Mouse (Mus musculus) midbrain, embryonic 11.5 days (tissue): ENCODE data around the gene Gmeb2. TPM values are rescaled to one million over a fixed set of nuclear protein-coding genes. Genes with fewer than 3 reads are reported as not detected.
A peak's percentile ranks its signal among the peaks of the same experiment; 100 is the strongest.

Experiments used
- ATAC-seq: fragments of 200-750 bp; cut with Nextera tagmentation; 2 replicates; pipeline ENCODE4 v1.8.0; 2017; ENCODE audit warnings: moderate TSS enrichment, moderate library complexity; ENCODE audit not compliant: low FRiP score
- DNase-seq: peaks from one replicate; pipeline ENCODE4 v3.0.0; 2015; ENCODE audit warnings: low spot score; ENCODE audit errors: missing footprints
- H3K27ac ChIP-seq: fragments of 300-500 bp; sonication (generic); 2 replicates; pipeline ENCODE4 v1.5.1; 2014; ENCODE audit warnings: low read depth, low read length
- H3K27me3 ChIP-seq: fragments of 300-500 bp; sonication (generic); 2 replicates; pipeline ENCODE4 v1.6.1; 2014; ENCODE audit warnings: mild to moderate bottlenecking, low read length, moderate library complexity, mixed read lengths; ENCODE audit not compliant: control insufficient read depth, insufficient read depth
- H3K36me3 ChIP-seq: fragments of 300-500 bp; sonication (generic); 2 replicates; pipeline ENCODE4 v1.6.1; 2014; ENCODE audit warnings: mild to moderate bottlenecking, low read length, moderate library complexity, mixed read lengths; ENCODE audit not compliant: control insufficient read depth, insufficient read depth
- H3K4me1 ChIP-seq: fragments of 300-500 bp; sonication (generic); 2 replicates; pipeline ENCODE4 v1.6.1; 2014; ENCODE audit warnings: low read length; ENCODE audit not compliant: control insufficient read depth, insufficient read depth
- H3K4me2 ChIP-seq: fragments of 300-500 bp; sonication (generic); 2 replicates; pipeline ENCODE4 v1.6.1; 2014; ENCODE audit warnings: mild to moderate bottlenecking, moderate library complexity
- H3K4me3 ChIP-seq: fragments of 300-500 bp; sonication (generic); 2 replicates; pipeline ENCODE4 v1.5.1; 2014; ENCODE audit warnings: low read depth, low read length
- H3K9ac ChIP-seq: fragments of 300-500 bp; sonication (generic); 2 replicates; pipeline ENCODE4 v1.6.1; 2014; ENCODE audit warnings: low read length
- H3K9me3 ChIP-seq: fragments of 300-500 bp; sonication (generic); 2 replicates; pipeline ENCODE4 v1.6.1; 2016; ENCODE audit warnings: low read length; ENCODE audit not compliant: control insufficient read depth
- WGBS: fragments of 180-500 bp; shearing (Covaris S2); extraction: QIAGEN DNeasy Blood & Tissue Kit; methylation state at CpG from one replicate; pipeline ENCODE4 v1.1.7; 2014; 5-methylcytosine and 5-hydroxymethylcytosine counted together
- polyA plus RNA-seq: library from polyadenylated mRNA; unstranded; fragments of >200 nt; fragmentation: Nextera tagmentation; extraction: Ambion mirVana; gene quantifications from 2 replicates; pipeline ENCODE4 v1.2.1, GENCODE M21; 2014

Gmeb2 gene
- polyA plus RNA-seq, 1 experiment from 2014 or later = 18.9 TPM

DNA sequence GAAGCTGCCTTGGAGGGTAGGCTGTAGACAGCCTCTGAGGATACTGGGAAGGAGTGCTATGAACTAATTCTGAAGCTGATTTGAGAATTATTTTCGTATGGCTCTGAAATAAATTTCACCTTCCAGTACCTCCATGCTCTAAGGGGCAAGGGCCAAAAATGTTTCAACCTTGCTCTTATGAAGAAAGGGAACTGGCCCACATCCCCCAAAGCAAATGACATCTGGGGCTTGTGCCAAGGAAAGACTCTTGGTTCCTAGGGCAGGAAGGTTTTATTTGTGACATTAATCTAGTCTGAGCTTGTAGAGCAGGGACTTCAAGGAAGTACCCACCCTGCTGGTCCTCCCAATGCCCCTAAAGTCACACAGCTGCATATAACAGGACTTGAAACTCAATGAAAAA lies 36.0 kb downstream of the Gmeb2 start:
- H3K27ac ChIP-seq = no peak overlapping the region
- no peaks in the 10 kb centered on the region for H3K27me3 ChIP-seq
- H3K36me3 ChIP-seq = peaks cover 19% of the 10 kb centered on the region

DNA sequence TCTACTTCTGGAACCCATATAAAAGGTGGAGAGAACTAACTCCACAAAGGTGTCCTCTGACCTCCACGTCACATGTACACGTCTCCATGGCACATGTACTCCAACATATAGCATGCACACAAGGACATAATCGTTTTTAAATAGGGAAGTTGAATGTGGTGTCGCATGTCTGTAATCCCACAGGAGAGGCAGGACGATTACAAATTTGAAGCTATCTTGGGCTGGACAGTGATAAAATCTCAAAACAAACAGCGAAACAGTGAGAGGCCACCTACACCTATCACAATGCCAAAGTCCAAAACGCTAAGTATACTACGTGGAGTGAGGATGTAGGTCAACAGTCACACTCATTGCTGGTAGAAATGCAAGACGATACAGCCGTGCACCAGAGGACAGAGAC lies 38.6 kb downstream of the Gmeb2 start:
- no peak for DNase-seq
- 91% methylated on average over 10 of the region's 10 CpGs for WGBS
- no peak for ATAC-seq

More for the DNA sequence above, 36.0 kb downstream of the Gmeb2 start:
- no peak for DNase-seq
- Histone ChIP-seq H3K4me3 (no peak overlapping the region), H3K4me1 (no peaks in the 10 kb centered on the region), H3K9me3 (no peaks in the 10 kb centered on the region), H3K4me2 (no peak overlapping the region), H3K9ac (no peak overlapping the region)
- ATAC-seq = no peak
- 94% methylated on average over 1 of the region's 1 CpGs for WGBS

DNA sequence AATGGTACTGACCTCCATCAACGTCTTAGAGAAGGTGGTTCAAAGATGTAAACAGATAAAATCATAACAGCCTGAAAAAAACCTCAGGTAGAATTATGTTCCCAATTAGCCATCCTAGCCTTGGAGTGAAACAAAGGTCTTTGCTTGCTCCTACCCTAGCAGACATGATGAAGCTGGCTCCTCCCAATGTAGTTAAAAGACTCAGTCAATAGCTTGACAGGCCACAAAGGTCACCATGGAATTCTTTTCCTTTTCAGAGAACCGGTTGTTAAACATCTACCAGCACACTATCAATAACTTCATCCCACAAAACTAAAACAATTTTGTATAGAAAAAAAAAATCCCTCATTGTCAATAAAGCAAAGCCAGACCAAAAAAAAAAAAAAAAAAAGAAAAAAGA lies 42.8 kb downstream of the Gmeb2 start:
- no peaks in the 10 kb centered on the region for H3K27me3 ChIP-seq
- DNase-seq (no peak), ATAC-seq (no peak)
- no peak overlapping the region for H3K27ac ChIP-seq
- no peak overlapping the region for H3K4me2 ChIP-seq
- no peak overlapping the region for H3K9ac ChIP-seq
- H3K4me1 ChIP-seq = no peaks in the 10 kb centered on the region
- H3K36me3 ChIP-seq = no peaks in the 10 kb centered on the region
- no peak overlapping the region for H3K4me3 ChIP-seq
- H3K9me3 ChIP-seq = no peaks in the 10 kb centered on the region
- 48% methylated on average over 2 of the region's 2 CpGs for WGBS

More for the DNA sequence above, 38.6 kb downstream of the Gmeb2 start:
- H3K4me2 ChIP-seq = no peak overlapping the region
- no peak overlapping the region for H3K27ac ChIP-seq
- peaks cover 13% of the 10 kb centered on the region for H3K36me3 ChIP-seq
- no peak overlapping the region for H3K4me3 ChIP-seq
- no peaks in the 10 kb centered on the region for H3K9me3 ChIP-seq
- no peaks in the 10 kb centered on the region for H3K27me3 ChIP-seq
- no peak overlapping the region for H3K9ac ChIP-seq
- no peaks in the 10 kb centered on the region for H3K4me1 ChIP-seq

DNA sequence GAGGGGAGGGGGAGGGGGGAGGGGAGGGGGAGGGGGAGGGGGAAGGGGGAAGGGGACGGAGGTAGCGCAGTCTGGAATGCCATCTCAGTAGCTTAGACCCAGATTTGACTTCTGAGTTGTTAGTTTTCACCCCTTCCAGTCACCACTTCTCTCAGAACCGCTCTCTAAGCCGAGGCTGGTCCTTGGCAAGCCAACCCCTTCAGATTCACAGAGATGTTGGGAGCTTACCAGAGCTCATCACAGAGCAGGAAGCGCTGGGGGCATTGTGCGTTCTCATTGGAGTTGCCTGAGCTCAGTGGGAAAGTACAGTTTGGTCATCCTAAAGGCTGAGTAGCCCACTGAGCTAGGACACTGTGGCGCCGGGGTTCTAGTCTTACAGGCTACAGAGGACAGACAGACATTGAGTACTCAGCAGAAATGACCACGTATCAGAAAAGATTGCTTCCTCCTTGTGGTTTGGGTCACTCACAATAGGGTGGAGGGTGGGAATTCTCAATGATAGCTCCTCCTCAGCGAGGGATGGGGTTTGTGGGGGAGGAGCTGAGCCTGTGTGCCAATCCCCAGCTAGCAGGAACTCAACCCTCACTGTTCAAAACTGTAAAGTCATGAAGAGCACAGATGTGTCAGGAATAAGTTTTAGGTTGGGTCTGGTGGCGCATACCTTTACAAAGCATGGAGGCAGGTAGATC lies 44.0 kb downstream of the Gmeb2 start:
- Histone ChIP-seq H3K4me1 (no peaks in the 10 kb centered on the region), H3K9me3 (no peaks in the 10 kb centered on the region), H3K9ac (no peak overlapping the region), H3K27ac (no peak overlapping the region), H3K4me3 (no peak overlapping the region), H3K27me3 (no peaks in the 10 kb centered on the region), H3K36me3 (no peaks in the 10 kb centered on the region), H3K4me2 (no peak overlapping the region)
- ATAC-seq (no peak), DNase-seq (no peak)
- WGBS = 39% methylated on average over 11 of the region's 11 CpGs

DNA sequence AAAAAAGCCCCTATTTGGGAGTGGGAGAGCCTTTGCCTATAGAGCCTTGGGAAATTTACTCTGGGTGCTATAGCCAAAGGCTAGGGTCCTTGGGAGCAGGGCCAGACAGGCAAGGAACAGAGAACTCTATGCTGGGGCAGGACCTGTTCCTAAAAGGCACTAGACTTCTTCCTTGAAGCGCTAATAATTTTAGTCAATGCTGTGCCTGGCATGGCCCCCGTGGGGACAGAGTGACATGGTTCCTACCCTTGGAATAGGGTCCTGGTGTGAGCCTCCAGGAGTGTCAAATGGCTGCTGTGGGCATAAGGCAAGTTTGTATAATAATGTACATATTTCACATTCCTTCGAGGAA lies 45.5 kb downstream of the Gmeb2 start:
- 68% methylated on average over 3 of the region's 3 CpGs for WGBS
- no peak overlapping the region for H3K4me3 ChIP-seq
- no peak for ATAC-seq

DNA sequence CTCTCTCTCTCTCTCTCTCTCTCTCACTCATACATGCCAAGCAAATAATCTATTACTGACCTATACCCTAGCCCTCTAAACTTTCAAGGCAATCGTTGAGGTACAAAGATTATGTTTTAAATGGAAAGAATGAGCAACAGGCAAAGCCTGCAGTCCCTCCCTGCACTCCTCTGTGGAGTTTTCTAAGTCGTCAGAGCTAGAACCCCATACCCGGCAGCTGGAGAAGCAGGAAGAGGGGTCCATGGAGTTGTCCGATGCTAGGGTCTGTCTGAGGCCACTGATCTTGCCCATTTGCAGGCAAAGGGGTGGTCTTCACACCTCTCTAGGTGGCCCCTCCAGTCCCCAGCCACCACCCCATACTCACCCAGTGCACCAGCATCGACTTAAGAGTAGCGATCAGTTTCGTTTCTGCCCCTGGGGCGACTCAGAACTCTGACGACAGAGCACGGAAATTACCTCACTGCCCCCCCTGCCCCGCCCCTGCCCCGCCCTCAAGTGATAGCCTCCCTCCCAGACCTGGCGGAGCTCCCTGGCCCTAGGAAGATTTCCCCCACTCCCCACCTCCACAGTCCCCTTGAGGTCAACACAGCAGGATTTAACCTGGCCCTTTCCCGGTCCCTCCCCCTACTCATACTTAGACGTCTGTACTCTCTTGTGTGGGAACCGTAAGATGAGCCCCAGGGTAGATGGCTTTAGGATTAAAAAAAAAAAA lies 46.1 kb downstream of the Gmeb2 start, which contains the start of gene Helz2:
Gene Helz2, minus strand, starts transcription at position 426 of the 712 bp plus-strand sequence.
- H3K4me3 ChIP-seq = peak within 1 kb of the TSS; percentile 18; the same call in 1 of the 2 replicates
- WGBS = 18% methylated on average over 16 of the region's 16 CpGs
- H3K9me3 ChIP-seq = no peaks in the 10 kb centered on the region
- peak within 1 kb of the TSS; percentile 37 for H3K4me2 ChIP-seq
- H3K4me1 ChIP-seq = no peaks in the 10 kb centered on the region
- DNase-seq (no peak), ATAC-seq (no peak)
- no peaks in the 10 kb centered on the region for H3K27me3 ChIP-seq
- no peak within 1 kb of the TSS for H3K27ac ChIP-seq
- 0 out of 2 replicates have a peak within 1 kb of the TSS, but pooled peaks have one; percentile 16 for H3K9ac ChIP-seq
- no peaks in the 10 kb centered on the region for H3K36me3 ChIP-seq

More for the DNA sequence above, 45.5 kb downstream of the Gmeb2 start:
- H3K4me2 ChIP-seq = peak overlapping the region; percentile 37; the same call in 1 of the 2 replicates
- no peak for DNase-seq
- no peaks in the 10 kb centered on the region for H3K27me3 ChIP-seq
- H3K9me3 ChIP-seq = no peaks in the 10 kb centered on the region
- H3K36me3 ChIP-seq = no peaks in the 10 kb centered on the region
- no peak overlapping the region for H3K9ac ChIP-seq
- no peaks in the 10 kb centered on the region for H3K4me1 ChIP-seq
- no peak overlapping the region for H3K27ac ChIP-seq

DNA sequence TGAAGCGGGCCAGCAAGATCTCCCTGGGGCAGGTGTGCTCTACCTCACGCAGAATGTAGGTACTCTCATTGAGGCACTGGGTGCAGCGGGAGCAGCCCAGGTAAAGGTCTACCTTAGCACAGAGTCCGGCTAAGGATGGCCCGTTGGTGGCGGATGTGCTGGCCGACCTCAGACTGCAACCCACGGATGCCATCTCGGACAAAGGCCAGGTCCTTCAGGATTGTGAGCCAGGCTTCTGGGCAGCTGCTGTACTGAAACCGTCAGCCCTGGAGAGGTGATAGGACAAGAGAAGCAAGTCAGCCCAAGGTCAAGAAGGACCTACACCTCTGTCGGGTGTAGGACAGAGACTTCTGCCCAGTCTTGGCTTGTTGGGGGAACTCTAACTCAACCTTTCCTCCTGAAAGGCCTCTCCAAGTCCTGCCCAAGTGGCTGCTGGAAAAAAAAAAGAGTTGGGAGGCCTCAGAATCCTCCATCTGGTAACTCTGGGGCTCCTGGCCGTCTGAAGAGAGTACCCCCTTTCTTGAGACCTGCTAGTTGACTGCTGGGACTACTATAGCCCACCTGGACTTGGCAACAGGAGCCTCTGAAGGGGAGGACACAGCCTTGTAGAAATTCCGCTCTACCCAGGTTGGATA lies 46.9 kb downstream of the Gmeb2 start:
- Histone ChIP-seq H3K4me1 (no peaks in the 10 kb centered on the region), H3K9me3 (no peaks in the 10 kb centered on the region), H3K9ac (no peak overlapping the region), H3K27ac (no peak overlapping the region), H3K36me3 (no peaks in the 10 kb centered on the region), H3K4me2 (no peak overlapping the region), H3K4me3 (no peak overlapping the region), H3K27me3 (no peaks in the 10 kb centered on the region)
- ATAC-seq (no peak), DNase-seq (no peak)
- 90% methylated on average over 13 of the region's 13 CpGs for WGBS

DNA sequence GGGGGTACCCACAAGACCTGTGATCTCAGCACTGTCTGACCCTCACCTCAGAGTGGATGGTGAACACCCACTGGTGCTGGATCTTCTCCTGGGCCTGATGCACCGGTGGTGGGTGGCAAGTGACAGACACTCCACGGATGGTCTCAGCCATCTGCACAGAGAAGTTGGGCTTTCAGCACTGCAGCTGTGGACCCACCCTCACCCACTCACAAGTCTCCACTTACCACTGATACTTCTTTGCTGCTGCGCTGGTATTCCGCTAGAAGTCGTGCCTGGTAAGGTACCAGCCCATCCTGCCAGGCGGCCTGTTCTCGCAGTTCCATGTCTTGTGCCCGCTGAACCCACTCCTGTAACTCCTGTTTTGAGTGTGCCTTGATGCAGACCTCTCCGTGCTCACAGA lies 48.6 kb downstream of the Gmeb2 start:
- Histone ChIP-seq H3K27ac (no peak overlapping the region), H3K36me3 (no peaks in the 10 kb centered on the region)
- WGBS = 93% methylated on average over 9 of the region's 9 CpGs

DNA sequence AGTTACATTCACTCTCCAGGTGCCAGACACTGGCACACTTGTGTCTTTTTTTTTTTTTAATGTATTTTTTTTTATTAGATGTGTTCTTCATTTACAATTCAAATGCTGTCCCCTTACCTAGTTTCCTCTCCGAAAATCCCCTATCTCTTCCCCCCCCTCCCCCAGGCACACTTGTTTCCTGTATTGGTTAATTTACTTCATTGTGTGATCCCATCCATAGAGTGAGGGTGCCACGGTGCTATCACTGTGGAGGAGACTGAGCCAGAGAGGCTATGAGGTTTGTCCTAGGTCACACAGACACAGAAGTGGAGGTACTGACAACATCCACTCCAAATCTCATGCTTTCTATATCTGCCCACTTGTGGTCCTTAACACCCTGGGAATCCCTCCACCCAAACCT lies 49.0 kb downstream of the Gmeb2 start:
- WGBS = 75% methylated on average over 2 of the region's 2 CpGs
- no peak overlapping the region for H3K4me3 ChIP-seq
- H3K27ac ChIP-seq = no peak overlapping the region
- H3K9me3 ChIP-seq = no peaks in the 10 kb centered on the region
- H3K4me2 ChIP-seq = no peak overlapping the region
- no peak overlapping the region for H3K9ac ChIP-seq
- H3K4me1 ChIP-seq = no peaks in the 10 kb centered on the region
- no peak for DNase-seq
- H3K27me3 ChIP-seq = no peaks in the 10 kb centered on the region
- H3K36me3 ChIP-seq = no peaks in the 10 kb centered on the region
- ATAC-seq = no peak

More for the DNA sequence above, 48.6 kb downstream of the Gmeb2 start:
- DNase-seq (no peak), ATAC-seq (no peak)
- Histone ChIP-seq H3K9ac (no peak overlapping the region), H3K9me3 (no peaks in the 10 kb centered on the region), H3K4me3 (no peak overlapping the region), H3K4me1 (no peaks in the 10 kb centered on the region), H3K27me3 (no peaks in the 10 kb centered on the region), H3K4me2 (no peak overlapping the region)
